Mouse (Mus musculus): ENCODE measurements at regions not wholly inside any gene's neighbourhood (a gene's known extent, or its start where the extent isn't known, plus 50 kb on each side); places are given as distances from the start of the nearest gene placed in this dataset.

DNA sequence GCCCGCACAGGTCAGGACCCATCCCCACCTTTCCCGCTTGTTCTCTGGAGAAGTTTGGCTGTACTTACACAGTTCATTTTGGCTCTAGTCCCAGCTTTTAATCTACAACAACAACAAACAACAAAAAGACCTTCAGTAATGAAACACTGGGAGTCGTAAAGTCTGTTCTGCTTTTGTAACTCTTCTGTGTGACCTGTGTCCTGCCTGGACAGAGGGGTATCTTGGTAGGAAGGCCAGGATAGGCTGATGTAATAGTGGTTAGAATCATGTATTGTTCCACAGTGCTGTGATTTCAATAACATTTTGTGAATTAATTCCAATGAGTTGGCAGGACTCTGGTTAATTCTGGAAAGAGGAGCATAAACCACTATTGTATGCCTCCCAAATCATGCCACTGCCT, 136.9 kb downstream of the Barhl2 start:
- TF ChIP-seq POLR2A (IDR thresholded peaks at IDR 0.05; ENCODE audit: low read depth, low read length) (no peak), CTCF (conservative IDR thresholded peaks at IDR 0.05; ENCODE audit: insufficient read depth, insufficient read length, low read depth, low read length) (no peak)

Data from kidney, adult 2 months (tissue).